Mouse (Mus musculus) hindbrain, embryonic 10.5 days (tissue): ENCODE results near the gene Rom1. TPM values are rescaled to one million over a fixed set of nuclear protein-coding genes. Genes with fewer than 3 reads are reported as not detected.
"Not testable (repeated sequence)": the region's sequence is repeated elsewhere in the genome, so short reads cannot be mapped to it uniquely, and the experiment has no call there.

ENCODE experiments used
- DNase-seq: peaks from one replicate; pipeline ENCODE4 v3.0.0-alpha.2; 2017; ENCODE audit warnings: low spot score
- H3K27ac ChIP-seq: fragments of 300-500 bp; sonication (generic); 2 replicates; pipeline ENCODE4 v1.5.1; 2016; ENCODE audit warnings: mild to moderate bottlenecking, moderate library complexity
- H3K27me3 ChIP-seq: fragments of 300-500 bp; sonication (generic); 2 replicates; pipeline ENCODE4 v1.6.1; 2016; ENCODE audit warnings: mild to moderate bottlenecking; ENCODE audit not compliant: poor library complexity, insufficient read depth, severe bottlenecking
- H3K36me3 ChIP-seq: fragments of 300-500 bp; sonication (generic); 2 replicates; pipeline ENCODE4 v1.6.1; 2016; ENCODE audit warnings: mild to moderate bottlenecking, moderate library complexity
- H3K4me1 ChIP-seq: fragments of 300-500 bp; sonication (generic); replicated peaks from 2 replicates; pipeline ENCODE4 v1.6.1; 2016; ENCODE audit warnings: mild to moderate bottlenecking
- H3K4me3 ChIP-seq: fragments of 300-500 bp; sonication (generic); 2 replicates; pipeline ENCODE4 v1.5.1; 2016; ENCODE audit warnings: mild to moderate bottlenecking, moderate library complexity
- H3K9me3 ChIP-seq: fragments of 300-500 bp; sonication (generic); 2 replicates; pipeline ENCODE4 v1.6.1; 2016; ENCODE audit warnings: mild to moderate bottlenecking, moderate library complexity
- WGBS: fragments of 180-500 bp; shearing (Covaris S2); methylation state at CpG from one replicate; pipeline ENCODE4 v1.1.7; 2016; 5-methylcytosine and 5-hydroxymethylcytosine counted together
- polyA plus RNA-seq: library from polyadenylated mRNA; unstranded; fragments of >200 nt; fragmentation: Nextera tagmentation; extraction: Ambion mirVana; gene quantifications from 2 replicates; pipeline ENCODE4 v1.2.1, GENCODE M21; 2016

The Rom1 gene
- 3.4 and 4.2 TPM in 2 replicates for polyA plus RNA-seq

DNA sequence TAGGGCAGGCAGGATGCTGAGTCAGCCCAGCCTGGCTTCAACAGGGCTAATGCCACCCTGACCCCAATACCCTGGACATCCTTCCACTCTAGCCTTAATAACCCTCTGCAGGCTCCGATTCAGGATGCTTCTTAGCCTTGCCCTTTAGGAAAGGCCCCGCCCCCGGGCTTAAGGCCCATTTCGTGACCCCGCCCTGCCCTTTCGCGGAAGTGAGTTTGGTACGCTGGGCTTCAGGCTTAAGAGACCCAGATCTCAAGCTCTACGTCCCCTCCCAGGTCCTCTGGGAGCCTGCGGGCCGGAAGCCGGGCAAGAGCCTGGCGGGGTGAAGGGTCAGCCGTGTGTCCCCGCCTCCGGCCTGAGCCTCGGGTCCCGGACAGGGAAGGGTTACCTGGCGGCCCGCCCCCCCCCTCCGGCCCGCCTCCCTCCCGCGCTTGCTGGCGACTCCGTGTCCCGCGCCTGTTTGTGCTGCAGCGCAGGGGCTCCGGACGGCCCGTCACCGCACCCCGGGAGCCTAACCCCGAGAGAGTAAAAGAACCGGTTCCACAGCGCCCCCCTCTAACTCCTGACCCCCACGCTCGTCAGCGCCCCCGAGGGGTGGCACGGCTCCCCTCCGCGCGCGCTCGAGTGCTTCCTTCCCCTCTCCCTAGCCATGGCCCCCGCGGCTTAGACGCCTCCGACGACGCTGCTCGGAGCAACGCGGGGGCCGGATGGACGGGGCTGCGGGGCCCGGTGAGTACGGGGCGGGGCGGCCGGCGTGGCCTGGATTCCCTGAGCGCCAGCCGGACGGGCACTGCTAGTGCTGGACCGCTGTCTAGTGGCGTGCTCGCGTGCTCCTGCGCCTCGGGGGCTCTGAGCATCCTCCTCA is at the start of gene Rom1, which contains the start of gene Eml3:
Gene Rom1 (minus strand): TSS at position 133 of the 865 bp plus-strand sequence.
Gene Eml3 (plus strand): TSS at position 329 of the 865 bp plus-strand sequence.
- under 1% methylated on average over 73 of the region's 74 CpGs for WGBS
- Histone ChIP-seq H3K36me3 (peaks cover 55% of the 10 kb centered on the region), H3K4me1 (peaks cover 28% of the 10 kb centered on the region), H3K9me3 (no peaks in the 10 kb centered on the region), H3K27me3 (no peaks in the 10 kb centered on the region), H3K4me3 (peak within 1 kb of the TSS; percentile 81), H3K27ac (peak within 1 kb of the TSS; percentile 92)
- peak; percentile 82 for DNase-seq

DNA sequence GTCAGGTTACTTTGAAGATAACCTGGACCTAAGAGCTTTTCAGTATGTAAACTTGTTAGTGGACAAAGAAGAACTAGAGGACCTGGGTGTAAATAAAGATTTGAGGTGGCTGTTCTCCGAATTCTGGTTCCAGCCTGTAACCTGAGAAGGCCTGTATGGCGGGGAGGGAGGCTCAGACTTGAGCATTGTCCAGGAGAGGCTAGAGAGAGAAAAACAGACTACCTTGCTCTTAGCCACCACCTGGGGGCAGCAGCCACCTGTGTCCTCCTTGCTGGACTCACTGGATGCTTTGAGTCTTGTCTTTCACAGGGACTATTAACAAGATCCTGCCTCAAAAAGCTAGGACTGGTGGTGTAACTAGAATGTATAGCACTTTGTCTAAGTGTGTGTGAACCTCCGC is 47.4 kb upstream of the Rom1 start:
- Histone ChIP-seq H3K4me3 (no peak overlapping the region), H3K27me3 (no peaks in the 10 kb centered on the region), H3K36me3 (peaks cover 98% of the 10 kb centered on the region), H3K9me3 (no peaks in the 10 kb centered on the region), H3K4me1 (peaks cover 7% of the 10 kb centered on the region; the same call in 1 of the 2 replicates), H3K27ac (no peak overlapping the region)
- peak; percentile 49 for DNase-seq
- WGBS = 66% methylated on average over 3 of the region's 3 CpGs

DNA sequence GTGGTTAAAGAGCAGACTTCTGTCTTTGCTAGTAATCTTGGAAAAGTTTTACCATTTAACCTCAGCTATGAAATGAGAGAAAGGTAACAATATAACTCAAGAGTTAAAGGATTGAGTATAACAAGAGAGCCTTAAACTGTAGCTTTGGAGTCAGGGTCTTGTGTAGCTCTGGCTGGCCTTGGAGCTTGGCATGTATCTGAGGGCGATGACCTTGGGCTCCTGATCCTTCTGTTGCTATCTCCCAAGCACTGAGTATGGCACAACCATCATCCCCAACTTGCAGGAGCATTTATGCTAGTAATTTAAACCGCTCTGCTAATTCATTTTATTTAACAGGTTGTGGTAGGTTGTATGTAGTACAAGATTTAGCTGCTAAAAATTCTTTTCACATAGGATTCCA is 46.3 kb upstream of the Rom1 start:
- H3K27me3 ChIP-seq = no peaks in the 10 kb centered on the region
- no peak overlapping the region for H3K4me3 ChIP-seq
- no peak overlapping the region for H3K27ac ChIP-seq
- H3K36me3 ChIP-seq = peaks cover 100% of the 10 kb centered on the region
- H3K4me1 ChIP-seq = peaks cover 1% of the 10 kb centered on the region; the same call in 1 of the 2 replicates
- no peaks in the 10 kb centered on the region for H3K9me3 ChIP-seq
- WGBS = 94% methylated on average over 2 of the region's 2 CpGs
- DNase-seq = no peak

DNA sequence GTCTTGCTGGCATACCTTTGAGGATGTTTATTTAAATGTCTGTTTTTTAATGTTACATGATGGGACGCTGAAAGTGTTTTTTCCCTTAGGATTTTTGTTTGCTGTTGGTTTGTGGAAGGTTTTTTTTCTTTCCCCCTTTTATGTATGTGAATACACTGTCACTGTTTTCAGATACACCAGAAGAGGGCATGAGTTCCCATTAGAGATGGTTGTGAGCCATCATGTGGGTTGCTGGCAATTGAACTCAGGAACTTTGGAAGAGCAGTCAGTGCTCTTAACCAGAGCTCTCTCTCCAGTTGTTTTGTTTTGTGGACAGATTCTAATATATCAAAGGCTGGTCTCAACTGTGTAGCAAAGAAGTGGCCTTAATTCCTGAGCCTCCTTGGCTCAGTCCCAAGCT is 45.5 kb upstream of the Rom1 start:
- Histone ChIP-seq H3K27me3 (no peaks in the 10 kb centered on the region), H3K9me3 (no peaks in the 10 kb centered on the region), H3K4me1 (no peaks in the 10 kb centered on the region; the same call in 1 of the 2 replicates), H3K4me3 (no peak overlapping the region), H3K27ac (no peak overlapping the region), H3K36me3 (peaks cover 100% of the 10 kb centered on the region)
- WGBS = 95% methylated on average over 1 of the region's 1 CpGs
- no peak for DNase-seq

DNA sequence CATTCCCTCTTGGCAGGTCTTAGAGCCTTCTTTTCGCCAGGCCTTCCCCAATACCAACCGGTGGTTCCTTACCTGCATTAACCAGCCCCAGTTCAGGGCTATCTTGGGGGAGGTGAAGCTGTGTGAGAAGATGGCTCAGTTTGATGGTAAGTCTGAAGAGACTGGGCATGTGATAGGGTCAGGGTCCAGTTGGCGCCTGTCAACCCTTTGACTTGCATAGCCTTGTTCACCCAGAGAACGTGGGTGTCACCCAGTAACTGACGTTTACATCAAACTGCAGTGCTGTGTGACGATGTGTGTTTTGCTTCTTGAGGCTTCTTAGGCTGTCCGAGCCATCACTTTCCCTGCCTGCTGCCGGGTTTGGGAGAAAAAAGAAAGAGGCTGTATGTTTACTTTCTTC is 43.3 kb upstream of the Rom1 start:
- not testable (repeated sequence) for DNase-seq
- WGBS = 86% methylated on average over 8 of the region's 8 CpGs
- H3K36me3 ChIP-seq = peaks cover 93% of the 10 kb centered on the region

DNA sequence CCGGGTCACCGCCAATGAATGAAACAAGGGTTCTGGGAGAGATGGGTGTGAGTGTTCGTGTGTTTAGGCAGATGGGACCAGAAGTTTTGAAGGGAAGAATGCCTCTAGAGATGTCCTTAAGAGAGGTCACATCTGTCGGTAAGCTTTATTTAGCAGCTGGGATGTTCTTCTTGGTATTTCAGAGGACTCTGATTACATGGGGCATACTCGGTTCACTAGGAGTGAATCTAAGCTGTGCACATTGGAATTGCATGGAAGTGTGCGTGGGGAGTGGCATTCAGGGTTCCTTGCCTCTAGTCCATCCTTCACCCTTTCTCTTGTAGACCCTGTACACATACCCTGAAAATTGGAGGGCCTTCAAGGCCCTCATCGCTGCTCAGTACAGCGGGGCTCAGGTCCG is 38.7 kb upstream of the Rom1 start:
- 4% methylated on average over 9 of the region's 9 CpGs for WGBS
- Histone ChIP-seq H3K4me3 (peak overlapping the region; percentile 88), H3K27ac (peak overlapping the region; percentile 95), H3K36me3 (peaks cover 81% of the 10 kb centered on the region), H3K4me1 (peaks cover 29% of the 10 kb centered on the region), H3K9me3 (no peaks in the 10 kb centered on the region), H3K27me3 (no peaks in the 10 kb centered on the region)
- no peak for DNase-seq

More for the DNA sequence above, 43.3 kb upstream of the Rom1 start:
- not testable (repeated sequence) for H3K27ac ChIP-seq, H3K4me3 ChIP-seq, H3K27me3 ChIP-seq, H3K9me3 ChIP-seq
- H3K4me1 ChIP-seq = peaks cover 13% of the 10 kb centered on the region

DNA sequence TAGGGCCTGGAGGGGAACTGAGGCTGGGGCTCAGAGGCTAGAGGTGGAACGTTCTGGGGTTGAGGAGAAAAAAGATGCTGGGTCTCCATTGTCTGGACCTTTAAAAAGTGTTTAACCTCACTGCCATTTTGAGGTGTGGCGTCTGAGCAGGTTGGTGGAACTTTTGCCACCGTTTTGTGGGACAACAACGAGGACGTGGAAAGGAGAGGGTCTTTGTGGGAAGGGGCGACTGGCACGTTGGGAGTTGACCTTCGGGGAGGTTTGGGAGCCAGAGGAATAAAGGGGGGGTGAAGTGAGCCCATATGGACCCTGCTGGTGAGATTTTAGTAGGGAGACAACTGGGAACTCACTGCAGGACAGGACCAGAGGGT is 38.2 kb upstream of the Rom1 start:
- Histone ChIP-seq H3K4me3 (peak overlapping the region; percentile 88), H3K4me1 (peaks cover 29% of the 10 kb centered on the region), H3K9me3 (no peaks in the 10 kb centered on the region), H3K27me3 (no peaks in the 10 kb centered on the region), H3K36me3 (peaks cover 81% of the 10 kb centered on the region), H3K27ac (peak overlapping the region; percentile 95)
- under 1% methylated on average over 8 of the region's 8 CpGs for WGBS
- DNase-seq = no peak

DNA sequence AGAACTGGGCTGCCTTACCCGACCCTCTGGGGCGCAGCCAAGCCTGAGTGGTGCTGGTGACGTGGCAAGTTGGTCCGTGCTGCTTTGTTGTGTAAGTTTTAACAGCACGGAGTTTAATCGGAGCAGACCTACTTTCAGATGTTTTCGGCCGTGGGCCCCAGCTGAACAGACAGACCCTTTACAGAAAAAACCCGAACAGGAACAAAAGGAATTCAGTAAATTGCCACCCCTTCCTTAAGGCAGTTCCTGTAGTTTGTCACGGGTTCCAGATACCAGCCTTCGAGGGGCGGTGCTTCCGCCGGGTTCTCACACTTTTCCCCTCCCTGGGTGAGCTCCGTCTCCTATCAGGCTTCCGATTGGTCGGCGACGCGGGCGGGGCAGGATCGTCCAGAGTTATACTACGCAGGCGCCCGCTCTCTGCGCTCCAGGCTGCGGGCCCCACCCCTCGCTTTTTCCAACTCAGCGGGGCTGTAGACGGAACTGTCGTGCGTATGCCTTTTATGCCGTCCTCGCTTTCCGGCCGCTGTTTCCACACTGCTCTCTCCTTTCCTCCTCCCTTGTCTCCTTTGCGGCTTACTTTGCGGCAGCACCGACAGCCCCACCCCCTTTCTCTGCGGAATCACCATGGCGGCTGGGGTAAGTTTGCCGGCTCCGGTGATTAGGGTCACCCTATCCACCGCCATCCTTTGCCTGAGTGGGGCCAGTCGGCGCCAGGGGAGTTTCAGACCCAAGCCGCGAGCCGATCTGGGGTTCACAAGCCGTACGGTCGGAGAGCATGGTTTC is 37.6 kb upstream of the Rom1 start, which contains the start of gene Eef1g:
Gene Eef1g (plus strand): TSS at position 452 of the 783 bp plus-strand sequence.
- Histone ChIP-seq H3K27ac (peak within 1 kb of the TSS; percentile 95), H3K27me3 (no peaks in the 10 kb centered on the region), H3K4me1 (peaks cover 29% of the 10 kb centered on the region), H3K9me3 (no peaks in the 10 kb centered on the region), H3K36me3 (peaks cover 81% of the 10 kb centered on the region), H3K4me3 (peak within 1 kb of the TSS; percentile 88)
- WGBS = 2% methylated on average over 52 of the region's 52 CpGs
- peak; percentile 100 for DNase-seq

DNA sequence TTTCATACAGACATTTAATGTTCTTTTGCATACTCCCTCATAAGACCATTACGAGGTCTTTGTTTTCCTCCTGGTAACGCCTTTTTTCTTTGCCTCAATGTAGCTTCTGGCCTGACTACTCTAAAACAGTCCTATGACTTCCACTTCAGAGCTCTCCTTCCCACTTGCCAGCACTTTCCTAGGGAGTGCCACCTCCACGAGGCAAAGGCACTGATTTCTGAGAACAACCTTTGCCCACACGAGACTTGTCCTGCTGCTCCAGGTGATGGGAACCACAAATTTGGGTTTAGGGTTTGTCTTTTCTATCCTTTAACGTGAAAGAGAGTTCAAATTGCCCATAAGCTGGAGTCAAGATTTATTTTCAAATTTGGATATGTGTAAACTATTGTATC is 37.0 kb upstream of the Rom1 start:
- peaks cover 29% of the 10 kb centered on the region for H3K4me1 ChIP-seq
- H3K36me3 ChIP-seq = peaks cover 81% of the 10 kb centered on the region
- no peaks in the 10 kb centered on the region for H3K27me3 ChIP-seq
- whole genome bisulfite sequencing = 48% methylated on average over 5 of the region's 5 CpGs
- no peaks in the 10 kb centered on the region for H3K9me3 ChIP-seq
- H3K27ac ChIP-seq = peak overlapping the region; percentile 95
- DNase-seq = no peak
- H3K4me3 ChIP-seq = peak overlapping the region; percentile 88

DNA sequence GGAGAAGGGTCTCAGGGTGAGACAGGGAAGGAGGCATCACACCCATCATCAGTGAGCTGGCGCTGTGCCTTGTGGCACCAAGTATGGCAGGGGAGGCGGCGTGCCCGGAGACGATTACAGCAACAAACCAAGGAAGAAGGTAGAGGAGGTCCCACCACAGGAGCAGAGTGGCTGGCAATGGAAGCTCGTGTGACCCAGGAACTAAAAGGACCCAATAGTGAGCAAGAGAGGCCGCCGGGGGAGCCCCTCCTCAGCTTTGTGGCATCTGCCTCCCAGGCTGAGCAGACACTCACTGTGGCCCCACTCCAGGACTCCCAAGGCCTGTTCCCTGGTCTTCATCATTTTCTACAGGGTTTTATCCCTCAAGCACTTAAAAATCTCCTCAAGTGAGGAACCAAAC is 36.6 kb upstream of the Rom1 start:
- WGBS = 76% methylated on average over 8 of the region's 8 CpGs
- no peak for DNase-seq
- peaks cover 81% of the 10 kb centered on the region for H3K36me3 ChIP-seq

DNA sequence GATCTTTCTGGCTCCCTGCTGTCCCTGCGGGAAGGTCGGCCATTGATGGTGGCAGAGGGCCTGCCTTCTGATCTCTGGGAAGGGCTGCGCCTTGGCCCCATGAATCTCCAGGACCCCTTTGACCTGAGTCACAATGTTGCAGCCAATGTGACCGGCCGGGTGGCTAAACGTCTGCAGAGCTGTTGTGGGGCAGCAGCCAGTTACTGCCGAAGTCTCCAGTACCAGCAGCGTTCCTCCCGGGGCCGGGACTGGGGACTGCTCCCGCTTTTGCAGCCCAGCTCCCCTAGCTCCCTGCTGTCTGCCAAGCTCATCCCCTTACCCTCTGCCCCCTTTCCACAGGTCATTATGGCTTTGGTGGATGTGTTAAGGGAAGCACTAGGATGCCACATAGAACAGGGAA is 35.9 kb upstream of the Rom1 start:
- peak overlapping the region; percentile 14; the same call in 1 of the 2 replicates for H3K4me3 ChIP-seq
- H3K27ac ChIP-seq = no peak overlapping the region
- 85% methylated on average over 11 of the region's 11 CpGs for WGBS
- peaks cover 29% of the 10 kb centered on the region for H3K4me1 ChIP-seq
- peaks cover 81% of the 10 kb centered on the region for H3K36me3 ChIP-seq
- no peaks in the 10 kb centered on the region for H3K27me3 ChIP-seq
- H3K9me3 ChIP-seq = no peaks in the 10 kb centered on the region
- DNase-seq = no peak

More for the DNA sequence above, 36.6 kb upstream of the Rom1 start:
- H3K27me3 ChIP-seq = no peaks in the 10 kb centered on the region
- H3K27ac ChIP-seq = peak overlapping the region; percentile 95
- H3K9me3 ChIP-seq = no peaks in the 10 kb centered on the region
- peaks cover 29% of the 10 kb centered on the region for H3K4me1 ChIP-seq
- H3K4me3 ChIP-seq = peak overlapping the region; percentile 88

DNA sequence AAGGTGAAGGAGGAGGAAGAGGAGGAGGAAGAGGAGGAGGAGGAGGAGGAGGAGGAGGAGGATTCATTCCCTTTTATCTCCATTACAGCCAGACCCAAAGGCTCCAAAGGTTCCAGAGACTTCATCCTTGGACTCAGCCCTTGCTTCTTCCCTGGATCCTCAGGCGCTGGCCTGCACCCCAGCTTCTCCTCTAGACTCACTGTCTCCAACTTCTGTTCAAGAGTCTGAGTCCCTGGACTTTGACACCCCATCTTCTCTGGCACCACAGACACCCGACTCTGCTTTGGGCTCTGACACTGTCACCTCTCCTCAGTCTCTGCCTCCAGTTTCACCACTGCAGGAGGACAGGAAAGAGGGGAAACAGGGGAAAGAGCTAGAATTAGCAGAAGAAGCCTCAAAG is 33.1 kb upstream of the Rom1 start:
- Histone ChIP-seq H3K27me3 (no peaks in the 10 kb centered on the region), H3K27ac (no peak overlapping the region), H3K4me1 (peaks cover 16% of the 10 kb centered on the region), H3K4me3 (no peak overlapping the region), H3K9me3 (no peaks in the 10 kb centered on the region), H3K36me3 (peaks cover 88% of the 10 kb centered on the region)
- WGBS = 90% methylated on average over 2 of the region's 2 CpGs
- DNase-seq = no peak

DNA sequence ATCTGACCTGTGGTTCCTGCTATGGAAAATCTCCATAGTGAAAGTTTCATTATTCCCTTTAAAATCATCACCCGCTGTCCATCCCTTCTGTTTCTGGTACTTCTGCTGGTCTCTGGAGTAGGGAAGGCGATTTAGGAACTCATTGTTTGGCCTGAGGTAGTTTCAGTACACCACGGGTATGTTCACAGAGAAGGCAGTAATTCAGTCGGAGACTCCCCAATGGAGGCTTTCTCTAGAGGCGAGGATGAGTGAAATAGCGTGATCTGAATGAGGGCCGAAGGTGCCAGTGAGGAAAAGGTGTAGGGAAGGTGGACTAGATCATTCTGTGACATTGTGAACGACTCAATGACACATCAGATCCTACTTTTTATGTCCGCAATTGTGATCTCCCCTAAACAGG is 25.0 kb upstream of the Rom1 start:
- Histone ChIP-seq H3K36me3 (peaks cover 76% of the 10 kb centered on the region), H3K9me3 (no peaks in the 10 kb centered on the region), H3K4me1 (peaks cover 26% of the 10 kb centered on the region), H3K27me3 (no peaks in the 10 kb centered on the region), H3K27ac (peak overlapping the region; percentile 87), H3K4me3 (peak overlapping the region; percentile 84)
- 12% methylated on average over 9 of the region's 9 CpGs for WGBS
- no peak for DNase-seq
